Mouse (Mus musculus) forebrain, embryonic 13.5 days (tissue): ENCODE measurements around the gene Gdpd4. TPM values are rescaled to one million over a fixed set of nuclear protein-coding genes. Genes with fewer than 3 reads are reported as not detected.

Source experiments
- ATAC-seq: fragments of 200-750 bp; cut with Nextera tagmentation; 2 replicates; pipeline ENCODE4 v1.8.0; 2017
- H3K27ac ChIP-seq: fragments of 300-500 bp; sonication (generic); 2 replicates; pipeline ENCODE4 v1.5.1; 2015; ENCODE audit warnings: inconsistent platforms, mild to moderate bottlenecking, moderate library complexity
- H3K27me3 ChIP-seq: fragments of 300-500 bp; sonication (generic); 2 replicates; pipeline ENCODE4 v1.6.1; 2015; ENCODE audit warnings: mild to moderate bottlenecking, inconsistent platforms
- H3K36me3 ChIP-seq: fragments of 300-500 bp; sonication (generic); 2 replicates; pipeline ENCODE4 v1.6.1; 2015; ENCODE audit warnings: mild to moderate bottlenecking, inconsistent platforms; ENCODE audit not compliant: poor library complexity, severe bottlenecking
- H3K4me1 ChIP-seq: fragments of 300-500 bp; sonication (generic); 2 replicates; pipeline ENCODE4 v1.6.1; 2015; ENCODE audit warnings: inconsistent platforms
- H3K4me2 ChIP-seq: fragments of 300-500 bp; sonication (generic); 2 replicates; pipeline ENCODE4 v1.6.1; 2015; ENCODE audit warnings: inconsistent platforms, mild to moderate bottlenecking, moderate library complexity
- H3K4me3 ChIP-seq: fragments of 300-500 bp; sonication (generic); 2 replicates; pipeline ENCODE4 v1.5.1; 2015; ENCODE audit warnings: mild to moderate bottlenecking, inconsistent platforms
- H3K9ac ChIP-seq: fragments of 300-500 bp; sonication (generic); 2 replicates; pipeline ENCODE4 v1.6.1; 2015; ENCODE audit warnings: mild to moderate bottlenecking, inconsistent platforms
- H3K9me3 ChIP-seq: fragments of 300-500 bp; sonication (generic); replicated peaks from 2 replicates; pipeline ENCODE4 v1.6.1; 2016; ENCODE audit warnings: inconsistent platforms
- WGBS: fragments of 180-500 bp; shearing (Covaris S2); methylation state at CpG from one replicate; pipeline ENCODE4 v1.1.7; 2015; 5-methylcytosine and 5-hydroxymethylcytosine counted together
- polyA plus RNA-seq: library from polyadenylated mRNA; unstranded; fragments of >200 nt; fragmentation: Nextera tagmentation; extraction: Ambion mirVana; gene quantifications from 2 replicates; pipeline ENCODE4 v1.2.1, GENCODE M21; 2015

Gene Gdpd4
- polyA plus RNA-seq, 1 experiment from 2014 or later = not detected

- H3K9me3 ChIP-seq = no peaks in the 10 kb centered on the region
- no peak overlapping the region for H3K27ac ChIP-seq
- no peak overlapping the region for H3K9ac ChIP-seq
- no peak overlapping the region for H3K4me3 ChIP-seq
- peaks cover 22% of the 10 kb centered on the region for H3K36me3 ChIP-seq
- no peaks in the 10 kb centered on the region for H3K27me3 ChIP-seq
- ATAC-seq = no peak
- H3K4me2 ChIP-seq = no peak overlapping the region
- H3K4me1 ChIP-seq = no peaks in the 10 kb centered on the region
- 97% methylated on average over 4 of the region's 4 CpGs for WGBS
Measured at GRCm38 (mm10) chr7:98095852-98096251, 176.1 kb downstream of the Gdpd4 start.

DNA sequence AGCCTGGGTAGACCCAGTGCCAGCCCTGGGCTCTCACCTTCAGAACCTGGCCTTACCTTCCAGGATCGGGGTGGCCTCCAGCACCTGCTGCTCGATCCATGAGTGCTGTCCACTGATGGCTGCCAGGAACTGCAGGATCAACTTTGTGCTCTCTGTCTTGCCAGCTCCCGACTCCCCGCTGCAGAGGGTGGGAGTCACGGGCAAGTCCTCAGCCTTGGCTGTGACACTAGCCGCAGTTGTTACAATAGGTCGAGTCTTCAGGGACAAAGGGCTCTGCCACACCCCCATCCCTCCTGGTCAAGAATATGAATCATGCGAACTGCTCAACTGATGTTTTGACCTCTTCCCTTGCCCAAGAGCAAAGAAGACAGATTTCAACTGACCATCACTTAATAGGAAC lies 177.8 kb downstream of the Gdpd4 start:
- no peak overlapping the region for H3K4me2 ChIP-seq
- WGBS = 95% methylated on average over 8 of the region's 8 CpGs
- ATAC-seq = no peak
- H3K36me3 ChIP-seq = peaks cover 22% of the 10 kb centered on the region
- 0 out of 2 replicates have a peak, but pooled peaks cover 13% of the 10 kb centered on the region for H3K4me1 ChIP-seq
- no peaks in the 10 kb centered on the region for H3K27me3 ChIP-seq
- H3K4me3 ChIP-seq = no peak overlapping the region
- H3K9ac ChIP-seq = no peak overlapping the region
- no peak overlapping the region for H3K27ac ChIP-seq
- H3K9me3 ChIP-seq = no peaks in the 10 kb centered on the region

Other genes with a start within 250 kb of the Gdpd4 start
- 224 and 235 TPM in 2 replicates for gene Clns1a, start 223.3 kb upstream of the Gdpd4 start, polyA plus RNA-seq
- 5.9 and 6.8 TPM in 2 replicates for gene Aqp11, start 181.7 kb upstream of the Gdpd4 start, polyA plus RNA-seq
- 102 and 104 TPM in 2 replicates for gene Pak1, start 131.4 kb upstream of the Gdpd4 start, polyA plus RNA-seq
- gene Myo7a, start 199.6 kb downstream of the Gdpd4 start, polyA plus RNA-seq = 11.8 and 14.2 TPM in 2 replicates
- gene Omp, start 225.5 kb downstream of the Gdpd4 start, polyA plus RNA-seq = 0.42 and 0.52 TPM in 2 replicates